Mouse (Mus musculus) CH12.LX (cell line): ENCODE data around the gene 4930404H24Rik. TPM values are rescaled to one million over a fixed set of nuclear protein-coding genes. Genes with fewer than 3 reads are reported as not detected.
"Not testable (repeated sequence)": the region's sequence is repeated elsewhere in the genome, so short reads cannot be mapped to it uniquely, and the experiment has no call there.

ENCODE experiments used
- DNase-seq: peaks from one replicate; pipeline ENCODE4 v3.0.0-alpha.2; 2013; ENCODE audit errors: extremely low read depth
- H3K27ac ChIP-seq: 2 replicates; pipeline ENCODE4 v1.5.1; 2012; ENCODE audit warnings: low read depth, mild to moderate bottlenecking, control low read depth, moderate library complexity; ENCODE audit not compliant: insufficient read depth
- H3K27me3 ChIP-seq: replicated peaks from 2 replicates; pipeline ENCODE3; 2012; ENCODE audit warnings: inconsistent platforms
- H3K36me3 ChIP-seq, 2 experiments: replicated peaks in 1 of 2; 2 replicates each; pipeline versions ENCODE3 to v1.6.1; 2012; ENCODE audit warnings: inconsistent platforms in 1 of 2, low read length in 1 of 2, mild to moderate bottlenecking in 1 of 2, mixed read lengths in 1 of 2, moderate library complexity in 1 of 2; ENCODE audit not compliant: control insufficient read depth in 1 of 2, insufficient read depth in 1 of 2
- H3K4me1 ChIP-seq, 2 experiments: 2 replicates each; pipeline ENCODE4 v1.6.1; 2012; ENCODE audit warnings: inconsistent platforms in 1 of 2, moderate library complexity in 1 of 2; ENCODE audit not compliant: insufficient read depth in 2 of 2, control insufficient read depth in 1 of 2
- H3K4me2 ChIP-seq: 2 replicates; pipeline ENCODE4 v1.6.1; 2012; ENCODE audit warnings: low read depth, mild to moderate bottlenecking, control low read depth; ENCODE audit not compliant: poor library complexity, insufficient read depth, severe bottlenecking
- H3K4me3 ChIP-seq, 3 experiments: fragments of 150-350 bp in 1 of 3; sonication (generic) in 1 of 3; replicated peaks in 1 of 3; 2 replicates each; pipeline versions ENCODE3 to v1.5.1; 2011 to 2012; ENCODE audit warnings: low read depth in 2 of 3, low read length in 2 of 3, mild to moderate bottlenecking in 2 of 3, moderate library complexity in 2 of 3, control low read depth in 1 of 3, improper control_type of control experiment in 1 of 3, inconsistent platforms in 1 of 3, mixed read lengths in 1 of 3; ENCODE audit not compliant: poor library complexity in 1 of 3
- H3K79me2 ChIP-seq: replicated peaks from 2 replicates; pipeline ENCODE4 v1.6.1; 2012; ENCODE audit warnings: mild to moderate bottlenecking, moderate library complexity; ENCODE audit not compliant: control insufficient read depth, poor library complexity, insufficient read depth, severe bottlenecking; ENCODE audit errors: extremely low read depth
- H3K9ac ChIP-seq: 2 replicates; pipeline ENCODE4 v1.6.1; 2012; ENCODE audit warnings: low read depth, mild to moderate bottlenecking, control low read depth, moderate library complexity; ENCODE audit not compliant: insufficient read depth
- H3K9me3 ChIP-seq: replicated peaks from 2 replicates; pipeline ENCODE3; 2012; ENCODE audit warnings: low read length, inconsistent platforms, mixed read lengths
- CTCF ChIP-seq, 2 experiments: IDR thresholded peaks in 1 of 2; conservative IDR thresholded peaks in 1 of 2; 2 replicates each; pipeline ENCODE4 v1.5.1; 2011 to 2012; ENCODE audit warnings: low read depth in 2 of 2, low read length in 2 of 2, improper control_type of control experiment in 1 of 2, inconsistent platforms in 1 of 2, mild to moderate bottlenecking in 1 of 2, moderate library complexity in 1 of 2
- ELF1 ChIP-seq: IDR thresholded peaks from 2 replicates; pipeline ENCODE4 v1.6.1; 2014; ENCODE audit warnings: low read depth, mild to moderate bottlenecking, inconsistent platforms, low read length, improper control_type of control experiment
- IRF4 ChIP-seq: IDR thresholded peaks from 2 replicates; pipeline ENCODE4 v1.6.1; 2014; ENCODE audit warnings: low read depth, mild to moderate bottlenecking, inconsistent platforms, low read length, improper control_type of control experiment
- JUN ChIP-seq: IDR thresholded peaks from 2 replicates; pipeline ENCODE4 v1.6.1; 2011; ENCODE audit warnings: low read depth, mild to moderate bottlenecking, low read length, improper control_type of control experiment, moderate library complexity; ENCODE audit not compliant: insufficient read depth
- POLR2A ChIP-seq: IDR thresholded peaks from 2 replicates; pipeline ENCODE4 v1.6.1; 2011; ENCODE audit warnings: low read depth, mild to moderate bottlenecking, improper control_type of control experiment, low read length
- RAD21 ChIP-seq: IDR thresholded peaks from 2 replicates; pipeline ENCODE4 v1.6.1; 2011; ENCODE audit warnings: low read depth, mild to moderate bottlenecking, low read length, improper control_type of control experiment, moderate library complexity
- SIN3A ChIP-seq: IDR thresholded peaks from 2 replicates; pipeline ENCODE4 v1.6.1; 2012; ENCODE audit warnings: low read length, improper control_type of control experiment, inconsistent platforms
- TCF12 ChIP-seq: IDR thresholded peaks from 2 replicates; pipeline ENCODE4 v1.6.1; 2014; ENCODE audit warnings: low read depth, mild to moderate bottlenecking, inconsistent platforms, low read length, improper control_type of control experiment
- dilution Hi-C: fragments of 300-500 bp; cut with MboI; formaldehyde crosslinking; loops from 2 replicates; pipeline ENCODE4 v1.14.3; 2020; ENCODE audit warnings: low sequenced_read_pairs; ENCODE audit not compliant: extremely low pct_unique_long_range_greater_than_20kb, extremely low pct_ligation_motif_present
- in situ Hi-C: fragments of 300-500 bp; cut with MboI; formaldehyde crosslinking; loops from 3 replicates; pipeline ENCODE4 v1.14.3; 2019; ENCODE audit warnings: low sequenced_read_pairs, low pct_ligation_motif_present, low pct_unique_long_range_greater_than_20kb, mixed read lengths
- polyA plus RNA-seq: library from polyadenylated mRNA; unstranded; fragments of >175 nt; gene quantifications from 2 replicates; pipeline ENCODE4 v1.2.1, GENCODE M21; 2012; ENCODE audit warnings: low read depth; ENCODE audit not compliant: insufficient read length
- total RNA-seq, 2 experiments: library from RNA; depleted of rRNA; stranded (reverse); fragments of 300-350 nt in 1 of 2; fragments of >200 nt in 1 of 2; gene quantifications; 2 replicates each; pipeline ENCODE4 v1.2.3; 2012 to 2014

4930404H24Rik gene
- total and polyA plus RNA-seq, 3 experiments, result not detected

GRCm38 (mm10) chr2:153493781-153494292, 1.2 kb downstream of the 4930404H24Rik start:
- dilution Hi-C loops, result no loop called here
- Histone ChIP-seq H3K79me2 (no peaks in the 10 kb centered on the region), H3K4me2 (peak overlapping the region; percentile 88), H3K27me3 (no peaks in the 10 kb centered on the region), H3K9me3 (no peaks in the 10 kb centered on the region), H3K4me3 (peak overlapping the region in 2 of 3 experiments; percentile 4 to 8), H3K4me1 (peaks cover 30 to 50% of the 10 kb centered on the region in 2 experiments), H3K36me3 (no peaks in the 10 kb centered on the region), H3K27ac (peak overlapping the region; percentile 63), H3K9ac (no peak overlapping the region)
- TF ChIP-seq SIN3A, result no peak
- TF ChIP-seq ELF1, result peak; percentile 27; the same call in 1 of the 2 replicates
- in situ Hi-C loops, result no loop called here
- DNase-seq, result peak; percentile 45

GRCm38 (mm10) chr2:153494293-153494811, 1.8 kb downstream of the 4930404H24Rik start:
- dilution Hi-C loops, result no loop called here
- Histone ChIP-seq H3K9ac (no peak overlapping the region), H3K4me1 (peaks cover 30 to 52% of the 10 kb centered on the region in 2 experiments), H3K4me3 (peak overlapping the region in 1 of 3 experiments; percentile 4), H3K36me3 (no peaks in the 10 kb centered on the region), H3K9me3 (no peaks in the 10 kb centered on the region), H3K79me2 (no peaks in the 10 kb centered on the region), H3K27me3 (no peaks in the 10 kb centered on the region), H3K4me2 (peak overlapping the region; percentile 88; the same call in 1 of the 2 replicates), H3K27ac (peak overlapping the region; percentile 63)
- in situ Hi-C loops, result no loop called here
- TF ChIP-seq IRF4 (0 out of 2 replicates have a peak, but pooled peaks have one; percentile 5), CTCF (conservative IDR thresholded peaks at IDR 0.05 in 1 of 2, IDR thresholded peaks at IDR 0.05 in 1 of 2; ENCODE audit: low read depth in 2 of 2, low read length in 2 of 2) (no peak), RAD21 (no peak), JUN (no peak), TCF12 (peak; percentile 45; the same call in 1 of the 2 replicates), POLR2A (peak; percentile 36; the same call in 1 of the 2 replicates)
- DNase-seq, result peak; percentile 53

- dilution Hi-C loops, H3K79me2 ChIP-seq, H3K4me3 ChIP-seq, DNase-seq, H3K27me3 ChIP-seq, H3K9ac ChIP-seq, H3K36me3 ChIP-seq, H3K9me3 ChIP-seq, H3K4me2 ChIP-seq, in situ Hi-C loops, H3K27ac ChIP-seq: not testable (repeated sequence)
- H3K4me1 ChIP-seq, result peaks cover 30 to 52% of the 10 kb centered on the region in 2 experiments
These were observed 2.8 kb downstream of the 4930404H24Rik start for GRCm38 (mm10) chr2:153495391-153495790.
